Mouse (Mus musculus): ENCODE data around the gene Gm10295. TPM values are rescaled to one million over a fixed set of nuclear protein-coding genes. Genes with fewer than 3 reads are reported as not detected.

Gene Gm10295
- polyA plus RNA-seq, 2 experiments = not detected

DNA sequence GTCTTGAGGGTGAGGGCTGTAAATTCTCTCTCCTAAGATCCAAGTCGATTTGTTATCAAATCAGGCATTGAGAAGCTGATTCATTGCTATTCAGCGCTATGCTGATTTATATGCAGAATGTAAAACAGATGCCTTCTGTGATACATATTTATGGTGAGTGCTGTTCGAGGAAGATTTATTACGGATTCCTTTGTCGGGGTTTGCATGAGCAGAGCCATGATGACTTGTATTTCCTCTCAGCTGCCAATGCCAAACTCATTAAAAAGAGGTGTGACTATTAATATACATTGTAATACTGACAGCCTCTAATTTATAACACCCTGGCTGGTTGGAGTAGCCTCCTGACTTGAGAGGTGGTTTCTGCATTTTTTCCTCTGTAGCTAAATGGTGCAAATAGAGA lies 22.8 kb upstream of the Gm10295 start:
- H3K27me3 ChIP-seq (ENCODE audit: control insufficient read depth, insufficient read depth, low read length) = no peaks in the 10 kb centered on the region
- DNase-seq (ENCODE audit: low read depth in 3 of 3, low spot score in 3 of 3) (no peak), ATAC-seq (ENCODE audit: insufficient read depth) (no peak)
- no peak overlapping the region for H3K4me3 ChIP-seq (ENCODE audit: insufficient read depth in 1 of 2, low read depth in 2 of 2, low read length in 2 of 2)
- 44% methylated on average over 5 of the region's 5 CpGs for WGBS (ENCODE audit: insufficient replicate concordance)
- H3K9me3 ChIP-seq (ENCODE audit: control insufficient read depth, low read length) = no peaks in the 10 kb centered on the region
- no peak overlapping the region for H3K4me2 ChIP-seq (ENCODE audit: low read depth)
- H3K27ac ChIP-seq = no peak overlapping the region
- no peak overlapping the region for H3K9ac ChIP-seq (replicated peaks)
- no peaks in the 10 kb centered on the region for H3K36me3 ChIP-seq (replicated peaks; ENCODE audit: control insufficient read depth, insufficient read depth, low read depth)
- TF ChIP-seq EP300 (IDR thresholded peaks at IDR 0.05; ENCODE audit: low read depth) (no peak), CTCF (IDR thresholded peaks at IDR 0.05; ENCODE audit: low read depth) (no peak)
- H3K4me1 ChIP-seq (replicated peaks; ENCODE audit: control insufficient read depth in 2 of 2, insufficient read depth in 2 of 2, low read length in 1 of 2) = 0 out of 4 replicates have a peak, but pooled peaks cover 0 to 2% of the 10 kb centered on the region in 2 experiments

DNA sequence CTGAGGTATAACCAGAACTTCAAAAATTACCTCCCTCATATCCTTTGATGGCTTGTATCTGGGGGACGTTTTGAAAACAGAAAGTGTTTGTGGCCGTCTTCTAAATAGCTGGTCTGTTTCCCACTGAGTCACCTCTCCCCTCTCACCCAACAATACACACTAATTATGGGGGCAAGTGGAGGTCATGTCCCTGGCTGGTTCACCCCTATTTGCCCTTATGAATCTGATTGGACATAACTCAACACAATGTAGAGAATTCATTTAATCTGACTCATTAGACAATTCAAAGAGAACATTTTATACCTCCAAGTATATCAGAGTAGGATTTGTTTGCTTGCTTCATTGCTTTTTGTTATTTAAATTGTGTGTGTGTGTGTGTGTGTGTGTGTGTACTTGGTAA lies 20.6 kb upstream of the Gm10295 start:
- ATAC-seq (ENCODE audit: insufficient read depth) (no peak), DNase-seq (ENCODE audit: low read depth in 3 of 3, low spot score in 3 of 3) (no peak)
- no peak overlapping the region for H3K9ac ChIP-seq (replicated peaks)
- H3K4me3 ChIP-seq (ENCODE audit: insufficient read depth in 1 of 2, low read depth in 2 of 2, low read length in 2 of 2) = no peak overlapping the region
- WGBS (ENCODE audit: insufficient replicate concordance) = 43% methylated on average over 2 of the region's 2 CpGs
- no peak for TF ChIP-seq CTCF (IDR thresholded peaks at IDR 0.05; ENCODE audit: low read depth)
- no peak overlapping the region for H3K4me2 ChIP-seq (ENCODE audit: low read depth)
- H3K36me3 ChIP-seq (replicated peaks; ENCODE audit: control insufficient read depth, insufficient read depth, low read depth) = no peaks in the 10 kb centered on the region
- H3K4me1 ChIP-seq (replicated peaks; ENCODE audit: control insufficient read depth in 2 of 2, insufficient read depth in 2 of 2, low read length in 1 of 2) = 0 out of 4 replicates have a peak, but pooled peaks cover 0 to 2% of the 10 kb centered on the region in 2 experiments
- H3K9me3 ChIP-seq (ENCODE audit: control insufficient read depth, low read length) = no peaks in the 10 kb centered on the region
- H3K27me3 ChIP-seq (ENCODE audit: control insufficient read depth, insufficient read depth, low read length) = no peaks in the 10 kb centered on the region
- H3K27ac ChIP-seq = no peak overlapping the region

GRCm38 (mm10) chr7:71370746-71371145 lies 19.5 kb upstream of the Gm10295 start:
- Histone ChIP-seq H3K27me3 (ENCODE audit: control insufficient read depth, insufficient read depth, low read length) (no peaks in the 10 kb centered on the region), H3K4me2 (ENCODE audit: low read depth) (no peak overlapping the region), H3K4me3 (ENCODE audit: insufficient read depth in 1 of 2, low read depth in 2 of 2, low read length in 2 of 2) (no peak overlapping the region), H3K9ac (replicated peaks) (no peak overlapping the region), H3K4me1 (replicated peaks; ENCODE audit: control insufficient read depth in 2 of 2, insufficient read depth in 2 of 2, low read length in 1 of 2) (0 out of 4 replicates have a peak, but pooled peaks cover 0 to 2% of the 10 kb centered on the region in 2 experiments), H3K27ac (no peak overlapping the region), H3K36me3 (replicated peaks; ENCODE audit: control insufficient read depth, insufficient read depth, low read depth) (no peaks in the 10 kb centered on the region), H3K9me3 (ENCODE audit: control insufficient read depth, low read length) (no peaks in the 10 kb centered on the region)
- WGBS (ENCODE audit: insufficient replicate concordance) = 23% methylated on average over 2 of the region's 2 CpGs
- DNase-seq (ENCODE audit: low read depth in 3 of 3, low spot score in 3 of 3) = no peak
- TF ChIP-seq CTCF (IDR thresholded peaks at IDR 0.05; ENCODE audit: low read depth) (no peak), EP300 (IDR thresholded peaks at IDR 0.05; ENCODE audit: low read depth) (no peak)
- ATAC-seq (ENCODE audit: insufficient read depth) = no peak

DNA sequence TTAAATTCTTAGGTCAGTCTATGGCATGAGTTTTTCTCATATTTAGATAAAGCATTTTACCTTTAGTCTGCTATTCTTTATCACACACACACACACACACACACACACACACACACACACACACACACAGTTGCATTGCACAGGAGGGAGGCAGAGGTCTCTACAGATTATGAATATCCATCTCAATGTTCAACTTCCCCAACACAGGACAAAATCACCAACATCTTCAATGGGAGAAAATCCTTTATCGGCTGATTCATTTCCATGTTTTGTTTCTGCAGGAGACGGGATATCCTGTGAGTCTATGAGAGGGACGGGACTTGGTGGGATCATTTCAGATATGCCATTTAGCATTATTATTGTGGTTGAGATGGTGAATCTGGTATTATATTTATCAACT lies 18.8 kb upstream of the Gm10295 start:
- ATAC-seq (ENCODE audit: insufficient read depth) = no peak
- Histone ChIP-seq H3K4me1 (replicated peaks; ENCODE audit: control insufficient read depth in 2 of 2, insufficient read depth in 2 of 2, low read length in 1 of 2) (0 out of 4 replicates have a peak, but pooled peaks cover 0 to 2% of the 10 kb centered on the region in 2 experiments), H3K27ac (no peak overlapping the region), H3K27me3 (ENCODE audit: control insufficient read depth, insufficient read depth, low read length) (no peaks in the 10 kb centered on the region), H3K9me3 (ENCODE audit: control insufficient read depth, low read length) (no peaks in the 10 kb centered on the region), H3K9ac (replicated peaks) (no peak overlapping the region), H3K36me3 (replicated peaks; ENCODE audit: control insufficient read depth, insufficient read depth, low read depth) (no peaks in the 10 kb centered on the region), H3K4me3 (ENCODE audit: insufficient read depth in 1 of 2, low read depth in 2 of 2, low read length in 2 of 2) (no peak overlapping the region), H3K4me2 (ENCODE audit: low read depth) (no peak overlapping the region)
- no peak for TF ChIP-seq EP300 (IDR thresholded peaks at IDR 0.05; ENCODE audit: low read depth)
- no peak for TF ChIP-seq CTCF (IDR thresholded peaks at IDR 0.05; ENCODE audit: low read depth)
- WGBS (ENCODE audit: insufficient replicate concordance) = 52% methylated on average over 3 of the region's 3 CpGs
- DNase-seq (ENCODE audit: low read depth in 3 of 3, low spot score in 3 of 3) = no peak

DNA sequence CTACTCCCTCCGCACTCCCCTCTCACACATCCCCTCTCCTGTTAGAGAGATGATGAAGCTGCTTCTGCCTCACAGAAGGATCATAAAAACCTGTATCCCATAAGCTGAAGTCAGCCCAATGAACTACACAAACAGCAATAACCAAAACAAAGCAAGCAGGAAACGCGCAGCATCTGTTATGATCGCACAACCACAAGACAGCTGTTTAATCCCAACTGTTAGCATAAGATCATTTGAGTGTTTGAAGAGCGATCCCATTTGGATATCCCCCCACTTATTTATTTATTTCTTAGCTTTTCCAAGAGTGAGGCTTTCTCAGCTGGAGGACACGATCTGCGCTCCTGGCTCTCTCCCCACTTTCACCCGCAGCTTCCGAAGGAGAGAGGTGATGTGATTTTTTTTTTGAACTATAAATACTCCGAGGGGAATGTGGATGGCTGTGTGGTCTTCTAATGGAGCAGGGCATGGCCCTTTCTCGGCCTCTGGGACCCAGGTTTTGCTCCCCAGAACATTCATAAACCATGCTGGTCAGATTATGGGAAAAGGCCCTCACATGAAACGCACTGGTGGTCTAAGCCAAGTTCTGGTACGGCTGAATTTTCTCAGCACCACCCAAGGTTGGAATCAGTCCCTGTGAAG lies 17.4 kb upstream of the Gm10295 start:
- Histone ChIP-seq H3K9me3 (ENCODE audit: control insufficient read depth, low read length) (no peaks in the 10 kb centered on the region), H3K4me2 (ENCODE audit: low read depth) (no peak overlapping the region), H3K27me3 (ENCODE audit: control insufficient read depth, insufficient read depth, low read length) (no peaks in the 10 kb centered on the region), H3K9ac (replicated peaks) (no peak overlapping the region), H3K36me3 (replicated peaks; ENCODE audit: control insufficient read depth, insufficient read depth, low read depth) (no peaks in the 10 kb centered on the region), H3K4me3 (ENCODE audit: insufficient read depth in 1 of 2, low read depth in 2 of 2, low read length in 2 of 2) (no peak overlapping the region), H3K4me1 (replicated peaks; ENCODE audit: control insufficient read depth in 2 of 2, insufficient read depth in 2 of 2, low read length in 1 of 2) (0 out of 4 replicates have a peak, but pooled peaks cover 0 to 2% of the 10 kb centered on the region in 2 experiments), H3K27ac (no peak overlapping the region)
- DNase-seq (ENCODE audit: low read depth in 3 of 3, low spot score in 3 of 3) = no peak
- ATAC-seq (ENCODE audit: insufficient read depth) = no peak
- 73% methylated on average over 13 of the region's 13 CpGs for WGBS (ENCODE audit: insufficient replicate concordance)
- TF ChIP-seq EP300 (IDR thresholded peaks at IDR 0.05; ENCODE audit: low read depth) = no peak
- no peak for TF ChIP-seq CTCF (IDR thresholded peaks at IDR 0.05; ENCODE audit: low read depth)

Measured in liver, embryonic 14.5 days (tissue).